Mouse (Mus musculus): ENCODE data around the gene Slc25a44.
A peak's percentile ranks its signal among the peaks of the same experiment; 100 is the strongest.

Slc25a44 gene

DNA sequence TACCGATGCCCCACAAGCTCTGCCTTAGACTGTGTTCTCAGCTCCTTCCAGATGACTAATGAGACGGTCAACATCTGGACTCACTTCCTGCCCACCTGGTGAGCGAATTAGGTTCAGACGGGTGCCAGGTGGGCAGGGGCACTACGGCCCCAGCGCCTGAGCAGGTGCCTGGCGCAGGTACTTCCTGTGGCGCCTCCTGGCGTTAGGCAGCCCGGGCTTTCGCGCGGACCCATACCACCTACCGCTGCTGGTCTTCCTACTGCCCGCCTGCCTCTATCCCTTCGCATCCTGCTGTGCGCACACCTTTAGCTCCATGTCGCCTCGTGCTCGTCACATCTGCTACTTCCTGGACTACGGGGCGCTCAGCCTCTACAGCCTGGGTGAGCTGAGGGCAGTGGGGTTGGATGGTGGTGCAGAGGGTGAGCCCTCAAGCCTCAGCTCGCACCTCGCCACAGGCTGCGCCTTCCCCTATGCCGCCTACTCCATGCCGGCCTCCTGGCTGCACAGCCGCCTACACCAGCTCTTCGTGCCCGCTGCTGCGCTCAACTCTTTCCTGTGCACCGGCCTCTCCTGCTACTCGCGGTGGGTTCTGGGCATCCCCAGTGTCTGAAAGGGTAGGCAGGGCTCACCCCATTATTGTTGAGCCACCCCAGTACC lies 59.1 kb downstream of the Slc25a44 start:
- DNase-seq: no peak

DNA sequence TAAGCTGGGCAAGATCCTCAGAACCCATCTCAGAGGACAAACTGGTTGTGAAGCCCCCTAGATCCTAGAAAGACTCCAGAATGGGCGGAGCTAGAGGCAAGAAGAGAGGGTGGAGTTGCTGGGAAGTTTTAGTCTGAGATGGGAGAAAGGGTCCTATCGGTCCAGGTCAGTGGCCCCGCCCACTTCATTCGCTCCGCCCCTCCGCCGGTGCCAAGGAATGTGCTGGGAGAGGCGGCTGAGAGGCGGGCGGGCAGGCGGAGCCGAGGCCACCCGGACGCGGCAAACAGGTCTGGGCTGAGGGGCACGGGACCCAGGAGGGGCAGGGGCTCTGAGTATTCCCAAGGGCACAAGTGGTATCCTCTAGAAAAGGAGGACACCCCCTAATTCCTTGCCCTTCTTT lies 60.6 kb downstream of the Slc25a44 start, which contains the start of gene Paqr6:
TSS of gene Paqr6 (plus strand) at position 248 of the 400 bp plus-strand sequence.
- DNase-seq: no peak

DNA sequence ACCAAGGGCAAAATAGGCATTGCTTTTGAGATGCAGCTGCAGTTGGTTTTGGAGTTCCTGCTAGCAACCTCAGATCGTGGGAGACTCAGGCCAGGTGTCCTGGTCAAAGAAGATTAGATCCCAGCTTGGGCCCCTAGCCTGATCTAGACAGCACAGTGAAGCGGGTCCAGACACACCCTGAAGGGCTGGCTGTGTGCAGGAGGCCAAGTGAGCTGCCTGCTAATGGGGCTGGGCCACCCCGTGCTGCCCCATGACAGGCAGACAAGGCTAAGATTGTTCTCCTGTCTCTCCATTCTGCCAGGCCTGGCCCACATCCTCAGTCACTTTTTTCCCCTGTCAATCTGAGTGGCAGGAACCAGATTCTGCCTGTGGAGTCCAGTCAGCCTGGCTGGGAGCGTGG lies 61.2 kb downstream of the Slc25a44 start:
- peak; percentile 66 for DNase-seq

DNA sequence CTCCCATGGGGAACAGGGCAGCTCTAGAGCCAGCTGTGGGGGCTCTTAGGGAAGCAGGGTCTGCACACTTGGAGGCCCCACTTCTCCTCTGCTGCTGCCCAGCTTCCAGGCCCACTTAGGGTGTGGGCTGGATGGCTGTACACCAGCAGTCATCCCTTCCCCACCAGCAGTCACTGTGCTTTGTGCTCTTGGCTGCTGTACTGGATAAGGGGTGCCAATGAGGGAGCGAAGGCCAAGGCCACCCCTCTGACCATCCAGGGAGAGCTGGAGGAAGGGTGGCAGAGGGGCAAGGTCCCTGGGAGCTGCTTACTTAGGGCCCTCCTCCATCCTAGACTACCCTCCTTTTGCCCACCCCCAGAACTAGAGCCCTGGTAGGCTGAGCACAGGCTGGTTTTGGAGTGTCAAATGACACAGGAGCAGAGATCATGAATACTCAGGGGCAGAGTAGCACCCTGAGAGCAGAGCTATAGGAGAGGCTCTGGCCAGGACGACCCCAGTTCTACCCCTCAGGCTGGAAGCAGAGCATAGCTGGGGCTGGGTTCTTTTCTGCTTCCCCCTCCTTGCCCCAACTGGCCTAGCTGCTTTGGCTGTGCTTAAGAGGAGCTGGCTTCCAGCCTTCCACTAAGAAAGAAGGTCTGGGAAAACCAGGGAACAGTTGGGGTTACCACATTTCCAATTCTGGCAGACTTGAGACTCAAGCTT lies 63.2 kb downstream of the Slc25a44 start:
- DNase-seq: no peak

DNA sequence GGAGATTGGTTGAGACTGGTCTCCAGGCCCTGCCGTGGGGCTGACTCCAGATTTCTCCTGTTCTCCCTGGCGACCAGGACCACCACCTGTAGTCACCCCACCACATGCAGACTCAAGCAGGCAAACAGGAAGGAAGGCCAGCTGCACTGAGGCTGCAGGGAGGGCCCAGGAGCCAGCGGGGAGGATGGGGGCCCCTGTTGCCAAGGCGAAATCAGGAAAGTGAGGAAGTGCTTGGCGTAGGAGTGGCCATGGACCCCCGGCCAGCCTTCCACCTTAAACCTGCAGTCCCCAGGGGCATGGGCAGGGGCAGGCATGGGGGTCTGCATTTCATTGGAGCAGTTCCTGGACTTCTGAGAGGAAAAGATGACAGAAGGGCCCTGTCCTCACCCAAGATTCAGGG lies 63.8 kb downstream of the Slc25a44 start:
- no peak for DNase-seq
